Mouse (Mus musculus) MEL (cell line): ENCODE data around the gene Fgfr2. TPM values are rescaled to one million over a fixed set of nuclear protein-coding genes. Genes with fewer than 3 reads are reported as not detected.

Experiments used
- DNase-seq: peaks from one replicate; pipeline ENCODE4 v3.0.0; 2011; ENCODE audit warnings: low read depth, low spot score
- H3K27ac ChIP-seq: 2 replicates; pipeline ENCODE4 v1.5.1; 2012; ENCODE audit warnings: low read depth, mild to moderate bottlenecking, control low read depth, low read length, moderate library complexity; ENCODE audit not compliant: control insufficient read depth
- H3K27me3 ChIP-seq, 2 experiments: fragments of 150-350 bp in 1 of 2; sonication (generic) in 1 of 2; 2 replicates each; pipeline ENCODE4 v1.6.1; 2012; ENCODE audit warnings: low read length in 2 of 2, mild to moderate bottlenecking in 2 of 2, improper control_type of control experiment in 1 of 2, moderate library complexity in 1 of 2; ENCODE audit not compliant: insufficient read depth in 2 of 2, control insufficient read depth in 1 of 2
- H3K36me3 ChIP-seq, 2 experiments: 2 replicates each; pipeline ENCODE4 v1.6.1; 2012 to 2014; ENCODE audit warnings: low read length in 2 of 2, improper control_type of control experiment in 1 of 2, inconsistent platforms in 1 of 2, mild to moderate bottlenecking in 1 of 2; ENCODE audit not compliant: insufficient read depth in 2 of 2, control insufficient read depth in 1 of 2
- H3K4me1 ChIP-seq, 2 experiments: fragments of 150-350 bp in 1 of 2; sonication (generic) in 1 of 2; 2 replicates each; pipeline ENCODE4 v1.6.1; 2012; ENCODE audit warnings: low read length in 2 of 2, improper control_type of control experiment in 1 of 2, mild to moderate bottlenecking in 1 of 2; ENCODE audit not compliant: insufficient read depth in 2 of 2, control insufficient read depth in 1 of 2
- H3K4me3 ChIP-seq, 2 experiments: fragments of 150-350 bp in 1 of 2; sonication (generic) in 1 of 2; 2 replicates each; pipeline ENCODE4 v1.5.1; 2012; ENCODE audit warnings: low read depth in 2 of 2, low read length in 2 of 2, mild to moderate bottlenecking in 2 of 2, moderate library complexity in 2 of 2, control low read depth in 1 of 2, improper control_type of control experiment in 1 of 2; ENCODE audit not compliant: control insufficient read depth in 1 of 2, insufficient read depth in 1 of 2
- H3K79me2 ChIP-seq: 2 replicates; pipeline ENCODE4 v1.6.1; 2012; ENCODE audit warnings: mild to moderate bottlenecking, low read length, moderate library complexity; ENCODE audit not compliant: control insufficient read depth, poor library complexity, insufficient read depth
- H3K9ac ChIP-seq: 2 replicates; pipeline ENCODE4 v1.6.1; 2012; ENCODE audit warnings: low read depth, mild to moderate bottlenecking, control low read depth, low read length, moderate library complexity; ENCODE audit not compliant: control insufficient read depth, poor library complexity, severe bottlenecking
- H3K9me3 ChIP-seq: fragments of 150-350 bp; sonication (generic); replicated peaks from 2 replicates; pipeline ENCODE4 v1.6.1; 2012; ENCODE audit warnings: mild to moderate bottlenecking, low read length, improper control_type of control experiment, moderate library complexity; ENCODE audit not compliant: insufficient read depth
- BHLHE40 ChIP-seq: IDR thresholded peaks from 2 replicates; pipeline ENCODE4 v1.6.1; 2012; ENCODE audit warnings: low read depth, mild to moderate bottlenecking, inconsistent platforms, low read length, improper control_type of control experiment, borderline replicate concordance
- CHD2 ChIP-seq: IDR thresholded peaks from 2 replicates; pipeline ENCODE4 v1.6.1; 2011; ENCODE audit warnings: low read length, improper control_type of control experiment
- CTCF ChIP-seq, 3 experiments: IDR thresholded peaks in 2 of 3; conservative IDR thresholded peaks in 1 of 3; 2 replicates each; pipeline ENCODE4 v1.5.1; 2011 to 2012; ENCODE audit warnings: low read length in 3 of 3, low read depth in 2 of 3, mild to moderate bottlenecking in 2 of 3, improper control_type of control experiment in 1 of 3, inconsistent platforms in 1 of 3, mixed read lengths in 1 of 3, moderate library complexity in 1 of 3; ENCODE audit not compliant: control insufficient read depth in 1 of 3, insufficient read depth in 1 of 3, poor library complexity in 1 of 3, severe bottlenecking in 1 of 3
- E2F4 ChIP-seq: IDR thresholded peaks from 2 replicates; pipeline ENCODE4 v1.6.1; 2011; ENCODE audit warnings: low read depth, low read length, improper control_type of control experiment, borderline replicate concordance
- EP300 ChIP-seq, 2 experiments: IDR thresholded peaks; 2 replicates each; pipeline ENCODE4 v1.6.1; 2011; ENCODE audit warnings: improper control_type of control experiment in 2 of 2, low read length in 2 of 2, low read depth in 1 of 2, mild to moderate bottlenecking in 1 of 2
- GABPA ChIP-seq: IDR thresholded peaks from 2 replicates; pipeline ENCODE4 v1.6.1; 2012; ENCODE audit warnings: low read depth, mild to moderate bottlenecking, inconsistent platforms, low read length, improper control_type of control experiment, moderate library complexity
- GATA1 ChIP-seq: IDR thresholded peaks from 2 replicates; pipeline ENCODE4 v1.6.1; 2011; ENCODE audit warnings: low read depth, low read length, improper control_type of control experiment
- KAT2A ChIP-seq: conservative IDR thresholded peaks from 2 replicates; pipeline ENCODE4 v1.6.1; 2012; ENCODE audit warnings: low read depth, low read length, improper control_type of control experiment, inconsistent platforms
- MAX ChIP-seq: IDR thresholded peaks from 2 replicates; pipeline ENCODE4 v1.6.1; 2011; ENCODE audit warnings: low read length, improper control_type of control experiment
- MEF2A ChIP-seq: IDR thresholded peaks from 2 replicates; pipeline ENCODE4 v1.6.1; 2014; ENCODE audit warnings: low read depth, mild to moderate bottlenecking, inconsistent platforms, low read length, improper control_type of control experiment; ENCODE audit not compliant: poor library complexity, insufficient replicate concordance, severe bottlenecking; ENCODE audit errors: extremely low read depth
- NELFE ChIP-seq: IDR thresholded peaks from 2 replicates; pipeline ENCODE4 v1.6.1; 2011; ENCODE audit warnings: low read depth, low read length, improper control_type of control experiment
- NRF1 ChIP-seq: IDR thresholded peaks from 2 replicates; pipeline ENCODE4 v1.6.1; 2014; ENCODE audit warnings: low read depth, mild to moderate bottlenecking, inconsistent platforms, low read length, improper control_type of control experiment, moderate library complexity; ENCODE audit not compliant: poor library complexity, insufficient read depth, severe bottlenecking
- POLR2A ChIP-seq, 2 experiments: IDR thresholded peaks; 2 replicates each; pipeline ENCODE4 v1.6.1; 2011 to 2012; ENCODE audit warnings: low read length in 2 of 2, mild to moderate bottlenecking in 2 of 2, control low read depth in 1 of 2, improper control_type of control experiment in 1 of 2, low read depth in 1 of 2, moderate library complexity in 1 of 2; ENCODE audit not compliant: control insufficient read depth in 1 of 2, insufficient read depth in 1 of 2, poor library complexity in 1 of 2
- POLR2AphosphoS2 ChIP-seq: IDR thresholded peaks from 2 replicates; pipeline ENCODE4 v1.6.1; 2011; ENCODE audit warnings: low read length, improper control_type of control experiment
- SIN3A ChIP-seq: IDR thresholded peaks from 2 replicates; pipeline ENCODE4 v1.6.1; 2012; ENCODE audit warnings: low read length, improper control_type of control experiment, inconsistent platforms
- SMC3 ChIP-seq: IDR thresholded peaks from 2 replicates; pipeline ENCODE4 v1.6.1; 2011; ENCODE audit warnings: low read depth, low read length, improper control_type of control experiment
- TAL1 ChIP-seq: IDR thresholded peaks from 2 replicates; pipeline ENCODE4 v1.6.1; 2012; ENCODE audit warnings: mild to moderate bottlenecking, inconsistent platforms, low read length, moderate library complexity, mixed read lengths
- TBP ChIP-seq: IDR thresholded peaks from 2 replicates; pipeline ENCODE4 v1.8.0; 2011; ENCODE audit warnings: low read depth, low read length, improper control_type of control experiment
- TCF12 ChIP-seq: IDR thresholded peaks from 2 replicates; pipeline ENCODE4 v1.6.1; 2014; ENCODE audit warnings: low read depth, mild to moderate bottlenecking, inconsistent platforms, low read length, improper control_type of control experiment, moderate library complexity
- UBTF ChIP-seq: IDR thresholded peaks from 2 replicates; pipeline ENCODE4 v1.6.1; 2012; ENCODE audit warnings: low read depth, mild to moderate bottlenecking, inconsistent platforms, low read length, improper control_type of control experiment, moderate library complexity, borderline replicate concordance; ENCODE audit not compliant: insufficient read depth
- ZC3H11A ChIP-seq: IDR thresholded peaks from 2 replicates; pipeline ENCODE4 v1.6.1; 2012; ENCODE audit warnings: low read depth, mild to moderate bottlenecking, inconsistent platforms, low read length, improper control_type of control experiment
- ZKSCAN1 ChIP-seq: IDR thresholded peaks from 2 replicates; pipeline ENCODE4 v1.6.1; 2012; ENCODE audit warnings: low read depth, mild to moderate bottlenecking, inconsistent platforms, low read length, improper control_type of control experiment, moderate library complexity
- ZNF384 ChIP-seq: IDR thresholded peaks from 2 replicates; pipeline ENCODE4 v1.6.1; 2012; ENCODE audit warnings: low read depth, mild to moderate bottlenecking, inconsistent platforms, low read length, improper control_type of control experiment
- polyA plus RNA-seq, 2 experiments: library from polyadenylated mRNA; stranded (reverse) in 1 of 2; unstranded in 1 of 2; fragments of >175 nt in 1 of 2; fragments of >200 nt in 1 of 2; gene quantifications; 2 replicates each; pipeline versions ENCODE4 v1.2.1 to v1.2.4; 2012; ENCODE audit warnings: low replicate concordance in 2 of 2, low read depth in 1 of 2; ENCODE audit not compliant: insufficient read length in 2 of 2, insufficient read depth in 1 of 2, missing spikeins in 1 of 2
- total RNA-seq: library from RNA; depleted of rRNA; stranded (reverse); fragments of 300-350 nt; gene quantifications from 2 replicates; pipeline ENCODE4 v1.2.3, GENCODE M21; 2012

Gene Fgfr2
- total and polyA plus RNA-seq, 3 experiments: not detected

DNA sequence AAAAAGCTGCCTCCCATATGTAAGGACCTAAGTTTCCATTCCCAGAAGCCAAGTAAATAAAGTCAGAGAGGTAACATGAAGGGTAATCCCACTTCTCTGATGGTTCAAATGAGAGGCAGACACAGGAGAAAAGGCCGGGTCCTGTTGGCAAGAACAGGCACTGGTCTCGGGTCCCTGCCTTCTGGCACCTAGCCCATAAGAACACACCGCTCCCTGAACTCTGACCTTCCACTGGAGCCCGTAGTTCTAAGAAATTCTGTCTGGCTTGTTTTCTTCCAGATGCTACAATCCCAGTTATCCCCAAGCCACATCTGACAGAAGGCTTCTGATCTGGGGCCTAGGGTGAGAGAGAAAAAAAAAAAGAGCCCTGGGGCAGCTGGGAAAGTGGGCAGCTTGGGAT is 34.7 kb downstream of the Fgfr2 start:
- H3K36me3 ChIP-seq: peaks cover 5 to 6% of the 10 kb centered on the region in 2 experiments
- no peaks in the 10 kb centered on the region for H3K9me3 ChIP-seq
- no peak overlapping the region for H3K9ac ChIP-seq
- H3K4me3 ChIP-seq: no peak overlapping the region
- H3K27ac ChIP-seq: no peak overlapping the region
- peaks cover 34% of the 10 kb centered on the region; the same call in 1 of the 2 replicates for H3K79me2 ChIP-seq
- no peak for TF ChIP-seq TBP
- no peak for TF ChIP-seq GABPA
- no peak for TF ChIP-seq E2F4
- no peak for TF ChIP-seq GATA1
- no peak for TF ChIP-seq TAL1
- H3K4me1 ChIP-seq: peaks cover 2 to 7% of the 10 kb centered on the region in 2 experiments; a peak in 3 of 4 replicates
- no peak for DNase-seq
- H3K27me3 ChIP-seq: no peaks in the 10 kb centered on the region

DNA sequence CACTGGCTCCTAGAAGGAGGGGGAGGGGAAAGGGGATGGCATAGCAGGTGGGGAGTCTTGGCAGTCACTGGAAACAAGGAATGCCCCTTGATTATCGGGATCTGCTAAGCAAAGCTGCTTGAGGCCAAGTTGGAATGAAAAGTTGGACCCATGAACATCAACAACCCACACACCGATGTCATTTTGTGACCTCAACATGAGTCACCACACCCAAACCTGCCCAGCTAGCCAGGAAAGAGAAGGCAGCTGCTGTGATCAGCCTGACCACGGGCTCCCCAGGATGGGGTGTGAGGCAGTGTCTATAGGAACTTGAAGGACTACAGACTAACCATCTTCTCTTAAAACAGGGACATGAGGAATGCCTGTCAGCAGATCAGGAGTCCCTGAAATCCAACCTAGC is 37.7 kb downstream of the Fgfr2 start:
- no peak overlapping the region for H3K27ac ChIP-seq
- no peak for TF ChIP-seq POLR2AphosphoS2
- TF ChIP-seq MEF2A: no peak
- TF ChIP-seq SMC3: no peak
- no peak for TF ChIP-seq TCF12
- no peak for TF ChIP-seq EP300 (IDR thresholded peaks at IDR 0.05; ENCODE audit: low read depth in 1 of 2, low read length in 2 of 2)
- no peak for TF ChIP-seq NRF1
- TF ChIP-seq GABPA: no peak
- TF ChIP-seq CHD2: no peak
- H3K4me3 ChIP-seq: no peak overlapping the region
- no peaks in the 10 kb centered on the region for H3K27me3 ChIP-seq
- peaks cover 27% of the 10 kb centered on the region; the same call in 1 of the 2 replicates for H3K79me2 ChIP-seq
- H3K9me3 ChIP-seq: no peaks in the 10 kb centered on the region
- H3K4me1 ChIP-seq: 0 out of 4 replicates have a peak, but pooled peaks cover 0 to under 1% of the 10 kb centered on the region in 2 experiments
- H3K36me3 ChIP-seq: peaks cover 0 to 2% of the 10 kb centered on the region in 2 experiments; a peak in 3 of 4 replicates
- no peak for DNase-seq
- H3K9ac ChIP-seq: no peak overlapping the region

DNA sequence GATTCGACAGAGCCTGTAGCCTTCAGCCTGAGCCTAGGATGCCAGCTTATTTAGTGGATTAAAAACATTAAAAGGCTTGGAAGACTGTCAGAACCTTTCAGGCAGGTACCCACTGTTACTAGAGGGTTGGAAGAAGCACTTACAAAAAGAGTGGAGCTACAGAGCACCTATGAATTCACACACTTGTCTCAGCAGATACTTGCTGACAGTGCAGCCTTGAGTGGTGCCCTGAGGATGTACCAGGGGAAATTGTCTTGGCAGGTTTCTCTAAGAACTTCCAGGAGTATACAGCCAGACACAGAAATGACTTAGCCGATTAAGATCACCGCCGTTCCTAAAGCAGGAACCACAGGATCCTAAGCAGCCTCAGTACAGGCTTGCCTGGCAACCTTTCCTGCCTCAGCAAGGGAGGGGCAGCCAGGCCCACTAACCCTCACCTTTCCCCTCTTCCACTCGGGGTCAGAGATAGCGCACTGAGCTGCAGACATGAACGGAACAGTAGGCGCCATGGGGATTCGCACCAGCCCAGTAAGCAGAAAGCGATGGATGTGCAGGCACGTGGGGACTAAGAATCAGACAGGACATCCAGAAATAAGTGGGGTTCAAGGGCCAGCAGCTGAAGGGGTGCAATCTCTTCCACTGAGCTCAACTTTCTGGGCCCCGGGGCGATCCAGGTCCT is 39.1 kb downstream of the Fgfr2 start:
- H3K9me3 ChIP-seq: no peaks in the 10 kb centered on the region
- peaks cover 19% of the 10 kb centered on the region; the same call in 1 of the 2 replicates for H3K79me2 ChIP-seq
- DNase-seq: no peak
- TF ChIP-seq POLR2A (IDR thresholded peaks at IDR 0.05; ENCODE audit: control insufficient read depth in 1 of 2, insufficient read depth in 1 of 2, low read depth in 1 of 2, low read length in 2 of 2, poor library complexity in 1 of 2) (no peak; a peak in 1 of 4 replicates), POLR2AphosphoS2 (no peak), TCF12 (no peak), NELFE (no peak), BHLHE40 (no peak), CHD2 (no peak), ZKSCAN1 (no peak), CTCF (IDR thresholded peaks at IDR 0.05 in 2 of 3, conservative IDR thresholded peaks at IDR 0.05 in 1 of 3; ENCODE audit: control insufficient read depth in 1 of 3, insufficient read depth in 1 of 3, low read depth in 2 of 3, low read length in 3 of 3, poor library complexity in 1 of 3, severe bottlenecking in 1 of 3) (no peak), MAX (no peak), ZC3H11A (no peak), KAT2A (no peak), E2F4 (no peak), MEF2A (no peak), SIN3A (no peak), ZNF384 (no peak), TAL1 (no peak), SMC3 (no peak), GATA1 (no peak), UBTF (no peak)
- H3K27me3 ChIP-seq: no peaks in the 10 kb centered on the region
- H3K4me1 ChIP-seq: no peaks in the 10 kb centered on the region
- H3K9ac ChIP-seq: no peak overlapping the region
- no peak overlapping the region for H3K27ac ChIP-seq
- peaks cover 0 to 7% of the 10 kb centered on the region in 2 experiments; a peak in 3 of 4 replicates for H3K36me3 ChIP-seq
- H3K4me3 ChIP-seq: no peak overlapping the region
